Mouse (Mus musculus): ENCODE measurements around the gene Rhobtb1. TPM values are rescaled to one million over a fixed set of nuclear protein-coding genes. Genes with fewer than 3 reads are reported as not detected.

Rhobtb1 gene
- polyA plus RNA-seq, 1 experiment from 2014 or later: 17.4 TPM

DNA sequence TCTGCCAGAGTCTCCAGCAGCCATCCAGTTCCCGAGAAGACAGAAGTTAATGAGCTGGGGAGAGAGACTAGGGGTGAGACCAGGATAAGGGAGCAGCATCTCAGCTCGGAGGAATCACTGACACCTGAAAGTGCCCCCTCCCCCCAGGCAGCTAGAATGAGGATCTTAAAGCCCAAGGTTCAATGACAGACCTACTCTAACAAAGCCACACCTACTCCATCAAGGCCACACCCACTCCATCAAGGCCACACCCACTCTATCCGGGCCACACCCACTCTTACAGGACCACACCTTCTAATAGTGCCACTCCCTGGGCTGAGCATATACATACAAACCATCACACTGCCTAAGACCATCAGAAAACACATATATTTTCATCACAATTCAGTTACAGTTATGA is 86.0 kb downstream of the Rhobtb1 start:
- H3K9me3 ChIP-seq (ENCODE audit: control insufficient read depth, low read length): no peaks in the 10 kb centered on the region
- WGBS: 71% methylated on average over 3 of the region's 3 CpGs
- DNase-seq (ENCODE audit: low spot score): no peak
- ATAC-seq (replicated peaks; ENCODE audit: low FRiP score): no peak
- no peak overlapping the region for H3K4me2 ChIP-seq
- 0 out of 2 replicates have a peak, but pooled peaks cover 2% of the 10 kb centered on the region for H3K36me3 ChIP-seq (ENCODE audit: control insufficient read depth, insufficient read depth, low read length)
- H3K9ac ChIP-seq (ENCODE audit: low read depth, low read length): no peak overlapping the region
- H3K27ac ChIP-seq (ENCODE audit: low read depth, low read length): no peak overlapping the region
- no peaks in the 10 kb centered on the region for H3K4me1 ChIP-seq (replicated peaks; ENCODE audit: control insufficient read depth, insufficient read depth, low read length)
- no peak overlapping the region for H3K4me3 ChIP-seq (ENCODE audit: low read depth, low read length)
- H3K27me3 ChIP-seq (replicated peaks; ENCODE audit: control insufficient read depth, insufficient read depth, low read length): no peaks in the 10 kb centered on the region

DNA sequence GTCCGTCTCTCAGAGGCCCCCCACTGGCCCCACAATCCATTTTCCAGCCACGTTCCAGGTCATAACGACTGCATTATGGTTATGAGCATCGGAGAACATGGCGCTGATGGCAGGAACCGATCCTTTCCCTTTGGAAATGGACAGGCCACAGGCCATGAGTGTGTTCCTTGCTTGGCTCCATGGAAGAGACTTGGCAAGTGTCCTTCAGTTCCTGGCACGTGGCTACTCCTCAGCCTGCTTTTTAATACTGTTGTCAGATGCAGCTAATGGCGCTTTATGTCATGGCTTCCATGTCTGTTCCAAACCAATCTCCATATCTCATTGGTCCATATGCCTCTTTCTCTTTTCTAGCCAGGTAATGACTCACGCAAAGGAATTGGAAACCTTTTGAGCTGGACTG is 86.5 kb downstream of the Rhobtb1 start:
- Histone ChIP-seq H3K36me3 (ENCODE audit: control insufficient read depth, insufficient read depth, low read length) (0 out of 2 replicates have a peak, but pooled peaks cover 2% of the 10 kb centered on the region), H3K4me1 (replicated peaks; ENCODE audit: control insufficient read depth, insufficient read depth, low read length) (no peaks in the 10 kb centered on the region), H3K4me3 (ENCODE audit: low read depth, low read length) (no peak overlapping the region), H3K9ac (ENCODE audit: low read depth, low read length) (no peak overlapping the region), H3K9me3 (ENCODE audit: control insufficient read depth, low read length) (no peaks in the 10 kb centered on the region), H3K27me3 (replicated peaks; ENCODE audit: control insufficient read depth, insufficient read depth, low read length) (no peaks in the 10 kb centered on the region), H3K27ac (ENCODE audit: low read depth, low read length) (no peak overlapping the region), H3K4me2 (no peak overlapping the region)
- ATAC-seq (replicated peaks; ENCODE audit: low FRiP score) (no peak), DNase-seq (ENCODE audit: low spot score) (no peak)
- 89% methylated on average over 9 of the region's 9 CpGs for WGBS

GRCm38 (mm10) chr10:69238311-69238710 is 87.1 kb downstream of the Rhobtb1 start:
- Histone ChIP-seq H3K9ac (ENCODE audit: low read depth, low read length) (no peak overlapping the region), H3K4me1 (replicated peaks; ENCODE audit: control insufficient read depth, insufficient read depth, low read length) (no peaks in the 10 kb centered on the region), H3K9me3 (ENCODE audit: control insufficient read depth, low read length) (no peaks in the 10 kb centered on the region), H3K4me3 (ENCODE audit: low read depth, low read length) (no peak overlapping the region), H3K27ac (ENCODE audit: low read depth, low read length) (no peak overlapping the region), H3K27me3 (replicated peaks; ENCODE audit: control insufficient read depth, insufficient read depth, low read length) (no peaks in the 10 kb centered on the region), H3K36me3 (ENCODE audit: control insufficient read depth, insufficient read depth, low read length) (0 out of 2 replicates have a peak, but pooled peaks cover 2% of the 10 kb centered on the region), H3K4me2 (no peak overlapping the region)
- ATAC-seq (replicated peaks; ENCODE audit: low FRiP score) (no peak), DNase-seq (ENCODE audit: low spot score) (no peak)
- WGBS: 68% methylated on average over 6 of the region's 6 CpGs

DNA sequence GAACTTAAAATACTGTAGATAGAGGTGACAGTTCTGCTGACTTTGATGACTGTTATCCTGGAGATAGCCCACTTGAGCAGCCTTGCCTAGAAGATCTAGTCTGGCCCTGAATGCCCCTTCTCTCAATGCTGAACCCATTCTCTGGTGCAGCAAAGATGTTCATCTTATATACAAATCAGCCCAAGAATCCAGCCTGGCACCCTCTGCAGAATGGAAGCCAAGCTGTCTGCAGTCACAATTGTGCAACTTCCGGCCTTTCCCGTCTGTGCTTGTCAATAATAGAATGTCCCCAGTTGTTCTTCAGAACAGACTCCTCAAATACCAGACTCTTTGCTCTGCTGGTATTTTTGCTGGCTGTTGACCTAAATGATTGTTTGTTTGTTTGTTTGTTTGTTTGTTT is 89.3 kb downstream of the Rhobtb1 start:
- no peak for ATAC-seq (replicated peaks; ENCODE audit: low FRiP score)
- no peaks in the 10 kb centered on the region for H3K27me3 ChIP-seq (replicated peaks; ENCODE audit: control insufficient read depth, insufficient read depth, low read length)
- 76% methylated on average over 2 of the region's 2 CpGs for WGBS
- H3K36me3 ChIP-seq (ENCODE audit: control insufficient read depth, insufficient read depth, low read length): 0 out of 2 replicates have a peak, but pooled peaks cover 2% of the 10 kb centered on the region
- no peak overlapping the region for H3K4me3 ChIP-seq (ENCODE audit: low read depth, low read length)
- no peak overlapping the region for H3K4me2 ChIP-seq
- H3K27ac ChIP-seq (ENCODE audit: low read depth, low read length): no peak overlapping the region
- DNase-seq (ENCODE audit: low spot score): no peak
- no peaks in the 10 kb centered on the region for H3K9me3 ChIP-seq (ENCODE audit: control insufficient read depth, low read length)
- no peak overlapping the region for H3K9ac ChIP-seq (ENCODE audit: low read depth, low read length)
- H3K4me1 ChIP-seq (replicated peaks; ENCODE audit: control insufficient read depth, insufficient read depth, low read length): no peaks in the 10 kb centered on the region

DNA sequence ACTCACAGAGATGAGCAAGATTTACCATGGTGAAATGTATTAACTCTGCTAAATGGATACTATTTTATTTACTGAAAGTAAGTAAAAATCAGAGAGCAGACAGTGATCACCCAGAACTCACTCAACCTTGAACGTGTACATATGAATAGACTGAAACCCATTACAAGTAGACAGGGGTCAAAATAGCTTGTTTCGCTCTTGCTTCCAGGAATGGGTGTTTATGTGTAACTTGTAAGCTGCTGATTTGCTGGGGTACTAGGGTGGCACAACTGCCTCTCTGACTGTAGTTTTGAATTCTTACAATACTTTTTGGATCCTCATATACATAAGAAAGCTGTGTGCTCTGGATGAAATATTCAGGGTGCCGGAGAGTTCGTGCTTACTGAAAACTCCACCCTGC is 93.9 kb downstream of the Rhobtb1 start:
- Histone ChIP-seq H3K4me2 (no peak overlapping the region), H3K9me3 (ENCODE audit: control insufficient read depth, low read length) (no peaks in the 10 kb centered on the region), H3K4me1 (replicated peaks; ENCODE audit: control insufficient read depth, insufficient read depth, low read length) (no peaks in the 10 kb centered on the region), H3K27ac (ENCODE audit: low read depth, low read length) (no peak overlapping the region), H3K27me3 (replicated peaks; ENCODE audit: control insufficient read depth, insufficient read depth, low read length) (no peaks in the 10 kb centered on the region), H3K4me3 (ENCODE audit: low read depth, low read length) (no peak overlapping the region), H3K9ac (ENCODE audit: low read depth, low read length) (no peak overlapping the region), H3K36me3 (ENCODE audit: control insufficient read depth, insufficient read depth, low read length) (no peaks in the 10 kb centered on the region)
- ATAC-seq (replicated peaks; ENCODE audit: low FRiP score) (no peak), DNase-seq (ENCODE audit: low spot score) (no peak)
- WGBS: 82% methylated on average over 4 of the region's 4 CpGs

- DNase-seq (ENCODE audit: low spot score) (no peak), ATAC-seq (replicated peaks; ENCODE audit: low FRiP score) (no peak)
- H3K4me1 ChIP-seq (replicated peaks; ENCODE audit: control insufficient read depth, insufficient read depth, low read length): no peaks in the 10 kb centered on the region
- no peaks in the 10 kb centered on the region for H3K9me3 ChIP-seq (ENCODE audit: control insufficient read depth, low read length)
- no peaks in the 10 kb centered on the region for H3K27me3 ChIP-seq (replicated peaks; ENCODE audit: control insufficient read depth, insufficient read depth, low read length)
- H3K27ac ChIP-seq (ENCODE audit: low read depth, low read length): no peak overlapping the region
- WGBS: 75% methylated on average over 10 of the region's 10 CpGs
- H3K9ac ChIP-seq (ENCODE audit: low read depth, low read length): no peak overlapping the region
- no peaks in the 10 kb centered on the region for H3K36me3 ChIP-seq (ENCODE audit: control insufficient read depth, insufficient read depth, low read length)
- no peak overlapping the region for H3K4me2 ChIP-seq
- no peak overlapping the region for H3K4me3 ChIP-seq (ENCODE audit: low read depth, low read length)
Observed at GRCm38 (mm10) chr10:69245906-69246668, 94.9 kb downstream of the Rhobtb1 start.

DNA sequence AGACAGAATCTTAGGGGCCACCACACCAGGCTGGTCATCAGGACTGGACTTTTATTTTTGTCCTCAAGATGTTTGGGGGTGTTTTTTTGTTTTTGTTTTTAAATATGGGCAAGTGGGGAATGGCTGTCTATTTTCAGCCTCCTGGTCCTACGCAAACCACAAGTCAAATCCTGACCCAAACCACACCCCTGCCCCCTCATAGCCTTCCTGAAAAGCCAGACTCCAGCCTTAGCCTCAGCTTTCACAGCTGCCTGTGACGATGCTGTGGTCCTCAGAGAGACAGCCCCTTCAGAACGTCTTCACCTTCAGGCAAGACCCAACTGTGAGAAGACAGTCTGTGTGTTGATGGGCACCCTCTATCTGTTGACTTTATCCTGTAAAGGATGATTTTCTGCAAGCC is 95.5 kb downstream of the Rhobtb1 start:
- Histone ChIP-seq H3K27me3 (replicated peaks; ENCODE audit: control insufficient read depth, insufficient read depth, low read length) (no peaks in the 10 kb centered on the region), H3K4me3 (ENCODE audit: low read depth, low read length) (no peak overlapping the region), H3K9me3 (ENCODE audit: control insufficient read depth, low read length) (no peaks in the 10 kb centered on the region), H3K9ac (ENCODE audit: low read depth, low read length) (no peak overlapping the region), H3K4me1 (replicated peaks; ENCODE audit: control insufficient read depth, insufficient read depth, low read length) (no peaks in the 10 kb centered on the region), H3K4me2 (no peak overlapping the region), H3K36me3 (ENCODE audit: control insufficient read depth, insufficient read depth, low read length) (no peaks in the 10 kb centered on the region), H3K27ac (ENCODE audit: low read depth, low read length) (no peak overlapping the region)
- 43% methylated on average over 3 of the region's 3 CpGs for WGBS
- no peak for ATAC-seq (replicated peaks; ENCODE audit: low FRiP score)
- DNase-seq (ENCODE audit: low spot score): no peak

DNA sequence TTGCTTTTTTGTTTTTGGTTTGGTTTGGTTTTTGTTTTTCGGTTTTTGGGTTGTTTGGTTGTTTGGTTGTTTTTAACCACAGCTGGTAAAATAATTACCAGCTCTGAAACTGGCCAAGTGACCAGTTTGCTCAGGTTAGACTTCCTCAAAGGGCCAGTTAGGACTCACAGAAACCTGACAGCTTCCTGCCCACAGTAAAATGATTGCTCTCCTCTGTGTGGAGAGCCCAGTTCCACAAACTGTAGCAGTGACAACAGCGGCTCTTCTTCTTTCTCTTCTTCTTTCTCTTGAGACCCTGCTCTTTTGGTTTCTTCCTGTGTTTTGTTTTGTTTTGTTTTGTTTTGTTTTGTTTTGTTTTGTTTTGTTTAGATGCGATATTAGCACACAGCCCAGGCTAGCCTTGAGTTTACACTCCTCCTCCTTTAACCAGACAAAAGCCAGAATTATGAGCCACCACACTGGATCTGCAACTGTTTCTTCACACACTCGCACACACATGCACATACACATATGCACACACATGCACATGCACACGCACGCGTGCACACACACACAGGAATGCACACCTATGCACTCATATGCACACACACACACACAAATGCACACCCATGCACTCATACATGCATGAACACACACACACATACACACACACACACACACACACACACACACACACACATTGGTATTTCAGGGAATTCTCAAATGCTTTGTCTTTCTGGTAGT is 96.2 kb downstream of the Rhobtb1 start:
- Histone ChIP-seq H3K27ac (ENCODE audit: low read depth, low read length) (no peak overlapping the region), H3K36me3 (ENCODE audit: control insufficient read depth, insufficient read depth, low read length) (0 out of 2 replicates have a peak, but pooled peaks cover 2% of the 10 kb centered on the region), H3K4me2 (no peak overlapping the region), H3K4me3 (ENCODE audit: low read depth, low read length) (no peak overlapping the region), H3K27me3 (replicated peaks; ENCODE audit: control insufficient read depth, insufficient read depth, low read length) (no peaks in the 10 kb centered on the region), H3K4me1 (replicated peaks; ENCODE audit: control insufficient read depth, insufficient read depth, low read length) (peaks cover 4% of the 10 kb centered on the region; the same call in 1 of the 2 replicates), H3K9me3 (ENCODE audit: control insufficient read depth, low read length) (no peaks in the 10 kb centered on the region), H3K9ac (ENCODE audit: low read depth, low read length) (no peak overlapping the region)
- WGBS: 82% methylated on average over 7 of the region's 7 CpGs
- ATAC-seq (replicated peaks; ENCODE audit: low FRiP score): no peak
- DNase-seq (ENCODE audit: low spot score): no peak
